Mouse (Mus musculus): ENCODE data around the gene Tns4. TPM values are rescaled to one million over a fixed set of nuclear protein-coding genes. Genes with fewer than 3 reads are reported as not detected.

The Tns4 gene
- total RNA-seq, 2 experiments from 2014 or later, result not detected

GRCm38 (mm10) chr11:99096417-99096816 lies 7.3 kb upstream of the Tns4 start:
- intact Hi-C loops (cut with DNase I), result no loop called here

GRCm38 (mm10) chr11:99095759-99096158 lies 6.7 kb upstream of the Tns4 start:
- intact Hi-C loops (cut with DNase I), result no loop called here

More at GRCm38 (mm10) chr11:99096417-99096816, 7.3 kb upstream of the Tns4 start:
- no peak for DNase-seq

GRCm38 (mm10) chr11:99094911-99095676 lies 6.0 kb upstream of the Tns4 start:
- DNase-seq, result no peak
- intact Hi-C loops (cut with DNase I), result no loop called here

More at GRCm38 (mm10) chr11:99095759-99096158, 6.7 kb upstream of the Tns4 start:
- DNase-seq, result no peak

- no peak for DNase-seq
- intact Hi-C loops (cut with DNase I), result no loop called here
Observed at GRCm38 (mm10) chr11:99093740-99094139, 4.6 kb upstream of the Tns4 start.

GRCm38 (mm10) chr11:99091666-99092065 lies 2.6 kb upstream of the Tns4 start:
- DNase-seq, result no peak
- intact Hi-C loops (cut with DNase I), result no loop called here

- no peak for DNase-seq
- intact Hi-C loops (cut with DNase I), result no loop called here
Observed at GRCm38 (mm10) chr11:99090391-99090790, 1.3 kb upstream of the Tns4 start.

- intact Hi-C loops (cut with DNase I), result no loop called here
- DNase-seq, result no peak
Observed at GRCm38 (mm10) chr11:99088486-99088885, 620 bp downstream of the Tns4 start.

- intact Hi-C loops (cut with DNase I), result no loop called here
- DNase-seq, result no peak
Observed at GRCm38 (mm10) chr11:99084366-99084765, 4.7 kb downstream of the Tns4 start.

- DNase-seq, result no peak
Observed at GRCm38 (mm10) chr11:99083516-99083915, 5.6 kb downstream of the Tns4 start.

GRCm38 (mm10) chr11:99082098-99082497 lies 7.0 kb downstream of the Tns4 start:
- no peak for DNase-seq
- intact Hi-C loops (cut with DNase I), result no loop called here

More at GRCm38 (mm10) chr11:99083516-99083915, 5.6 kb downstream of the Tns4 start:
- intact Hi-C loops (cut with DNase I), result no loop called here

GRCm38 (mm10) chr11:99081566-99081965 lies 7.5 kb downstream of the Tns4 start:
- intact Hi-C loops (cut with DNase I), result no loop called here
- no peak for DNase-seq

GRCm38 (mm10) chr11:99080902-99081543 lies 8.1 kb downstream of the Tns4 start:
- intact Hi-C loops (cut with DNase I), result no loop called here
- no peak for DNase-seq

- intact Hi-C loops (cut with DNase I), result no loop called here
- no peak for DNase-seq
Observed at GRCm38 (mm10) chr11:99077869-99078268, 11.2 kb downstream of the Tns4 start.

GRCm38 (mm10) chr11:99076744-99077319 lies 12.3 kb downstream of the Tns4 start:
- intact Hi-C loops (cut with DNase I), result no loop called here
- DNase-seq, result no peak

GRCm38 (mm10) chr11:99073781-99074180 lies 15.3 kb downstream of the Tns4 start:
- DNase-seq, result no peak
- intact Hi-C loops (cut with DNase I), result no loop called here

GRCm38 (mm10) chr11:99071866-99072265 lies 17.2 kb downstream of the Tns4 start:
- no peak for DNase-seq
- intact Hi-C loops (cut with DNase I), result no loop called here

- DNase-seq, result no peak
- intact Hi-C loops (cut with DNase I), result no loop called here
Observed at GRCm38 (mm10) chr11:99068455-99068854, 20.7 kb downstream of the Tns4 start.

GRCm38 (mm10) chr11:99067591-99067990 lies 21.5 kb downstream of the Tns4 start:
- DNase-seq, result no peak
- intact Hi-C loops (cut with DNase I), result no loop called here

- peak; percentile 64 to 82 for DNase-seq
- intact Hi-C loops (cut with DNase I), result loop anchor here (1.0 kb wide), 1 partner anchor 26 kb away; no protein-coding TSS in a partner anchor
Observed at GRCm38 (mm10) chr11:99065979-99066378, 23.1 kb downstream of the Tns4 start.

GRCm38 (mm10) chr11:99065353-99065752 lies 23.8 kb downstream of the Tns4 start:
- DNase-seq, result no peak
- intact Hi-C loops (cut with DNase I), result no loop called here

- DNase-seq, result no peak
- intact Hi-C loops (cut with DNase I), result no loop called here
Observed at GRCm38 (mm10) chr11:99063406-99064131, 25.5 kb downstream of the Tns4 start.

All from gastrocnemius, postnatal 36 days (tissue).